Mouse (Mus musculus) embryonic facial prominence, embryonic 10.5 days (tissue): ENCODE measurements around the gene Smg9. TPM values are rescaled to one million over a fixed set of nuclear protein-coding genes. Genes with fewer than 3 reads are reported as not detected.

Source experiments
- DNase-seq: peaks from one replicate; pipeline ENCODE4 v3.0.0-alpha.2; 2017; ENCODE audit warnings: low spot score
- H3K27ac ChIP-seq: fragments of 300-500 bp; sonication (generic); replicated peaks from 2 replicates; pipeline ENCODE4 v1.5.1; 2016; ENCODE audit warnings: mild to moderate bottlenecking
- H3K27me3 ChIP-seq: fragments of 300-500 bp; sonication (generic); replicated peaks from 2 replicates; pipeline ENCODE4 v1.6.1; 2016; ENCODE audit warnings: low read depth, mild to moderate bottlenecking; ENCODE audit not compliant: poor library complexity, severe bottlenecking
- H3K36me3 ChIP-seq: fragments of 300-500 bp; sonication (generic); replicated peaks from 2 replicates; pipeline ENCODE4 v1.6.1; 2016; ENCODE audit warnings: mild to moderate bottlenecking, moderate library complexity
- H3K4me1 ChIP-seq: fragments of 300-500 bp; sonication (generic); 2 replicates; pipeline ENCODE4 v1.6.1; 2016
- H3K4me3 ChIP-seq: fragments of 300-500 bp; sonication (generic); 2 replicates; pipeline ENCODE4 v1.5.1; 2016; ENCODE audit warnings: mild to moderate bottlenecking, moderate library complexity
- H3K9me3 ChIP-seq: fragments of 300-500 bp; sonication (generic); 2 replicates; pipeline ENCODE4 v1.6.1; 2016; ENCODE audit warnings: mild to moderate bottlenecking
- WGBS: fragments of 180-500 bp; shearing (Covaris S2); methylation state at CpG from one replicate; pipeline ENCODE4 v1.1.7; 2016; 5-methylcytosine and 5-hydroxymethylcytosine counted together
- polyA plus RNA-seq: library from polyadenylated mRNA; unstranded; fragments of >200 nt; fragmentation: Nextera tagmentation; extraction: Ambion mirVana; gene quantifications from 2 replicates; pipeline ENCODE4 v1.2.1, GENCODE M21; 2016

Smg9 gene
- polyA plus RNA-seq, 1 experiment from 2014 or later: 25.8 TPM

DNA sequence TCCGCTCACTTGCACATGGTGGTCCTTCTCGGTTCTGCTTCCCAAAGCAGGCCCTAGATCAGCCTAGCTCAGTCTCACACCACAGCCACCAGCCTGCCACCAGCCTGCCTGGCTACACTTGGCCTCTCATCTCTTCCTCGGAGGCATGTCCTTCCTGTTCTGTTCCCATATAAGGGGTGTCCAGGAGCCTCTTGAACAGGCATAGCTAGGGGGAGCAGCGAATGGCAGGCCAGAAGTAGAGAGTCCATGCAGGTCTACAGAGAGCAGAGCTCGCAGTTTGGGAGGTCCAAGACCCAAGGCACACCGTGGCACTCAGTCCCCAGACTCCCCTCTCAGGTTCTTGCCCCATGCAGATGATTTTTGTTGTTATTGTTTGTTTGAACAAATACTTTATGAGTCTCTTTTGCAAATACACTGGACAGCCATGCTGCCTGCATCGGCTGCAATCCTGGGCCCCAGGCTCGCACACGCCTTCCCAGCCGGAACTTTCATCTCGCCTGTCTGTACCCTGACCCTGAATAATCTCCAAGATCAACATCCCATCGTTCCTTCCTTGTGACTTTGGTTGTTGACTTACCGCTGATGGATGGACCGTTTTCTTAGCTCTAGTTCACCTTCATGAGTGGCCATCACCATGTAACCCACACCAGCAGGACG is 23.8 kb downstream of the Smg9 start:
- Histone ChIP-seq H3K4me1 (peaks cover 14% of the 10 kb centered on the region), H3K36me3 (peaks cover 42% of the 10 kb centered on the region), H3K27ac (no peak overlapping the region), H3K4me3 (no peak overlapping the region), H3K9me3 (no peaks in the 10 kb centered on the region), H3K27me3 (no peaks in the 10 kb centered on the region)
- DNase-seq: no peak
- 91% methylated on average over 15 of the region's 15 CpGs for WGBS

DNA sequence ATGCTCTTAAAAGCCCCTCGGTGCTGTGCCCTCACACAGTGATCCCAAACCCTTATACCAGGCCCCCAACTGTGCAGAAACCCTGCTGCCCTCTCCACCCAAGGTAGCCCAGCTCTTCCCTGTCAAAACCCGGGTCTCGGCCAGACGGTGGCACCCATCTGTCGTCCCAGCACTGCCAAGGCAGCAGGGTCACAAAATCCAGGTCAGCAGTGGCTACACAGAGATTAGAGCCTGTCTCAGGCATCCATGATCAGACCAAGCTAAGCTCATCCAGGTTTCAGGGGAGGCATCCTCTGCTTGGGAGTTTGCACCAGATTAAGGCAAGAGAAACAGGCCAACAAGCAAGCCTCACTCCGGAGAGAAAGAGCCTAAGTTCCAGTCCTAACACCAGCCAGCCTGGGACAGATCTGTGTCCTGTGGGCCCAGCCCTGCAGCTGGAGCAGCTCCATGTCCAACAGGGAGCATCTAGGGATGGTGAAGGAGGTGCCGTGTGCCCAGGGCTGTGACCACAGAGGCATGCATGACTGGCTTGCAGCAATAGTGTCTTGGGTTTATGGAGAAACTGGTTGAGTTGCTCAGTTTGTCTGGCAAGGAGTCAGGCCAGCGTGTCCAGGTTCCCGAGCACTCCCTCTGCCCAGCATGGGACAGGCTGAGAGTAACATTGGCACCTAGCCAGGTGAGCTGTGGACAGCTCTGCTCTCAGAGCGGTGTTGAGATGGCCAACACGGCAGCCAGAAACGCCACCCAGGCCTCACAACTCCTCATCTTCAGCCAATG is 24.7 kb downstream of the Smg9 start:
- DNase-seq: no peak
- 89% methylated on average over 12 of the region's 12 CpGs for WGBS
- peaks cover 42% of the 10 kb centered on the region for H3K36me3 ChIP-seq
- no peaks in the 10 kb centered on the region for H3K9me3 ChIP-seq
- H3K27me3 ChIP-seq: no peaks in the 10 kb centered on the region
- H3K4me1 ChIP-seq: peaks cover 14% of the 10 kb centered on the region
- no peak overlapping the region for H3K27ac ChIP-seq
- no peak overlapping the region for H3K4me3 ChIP-seq

DNA sequence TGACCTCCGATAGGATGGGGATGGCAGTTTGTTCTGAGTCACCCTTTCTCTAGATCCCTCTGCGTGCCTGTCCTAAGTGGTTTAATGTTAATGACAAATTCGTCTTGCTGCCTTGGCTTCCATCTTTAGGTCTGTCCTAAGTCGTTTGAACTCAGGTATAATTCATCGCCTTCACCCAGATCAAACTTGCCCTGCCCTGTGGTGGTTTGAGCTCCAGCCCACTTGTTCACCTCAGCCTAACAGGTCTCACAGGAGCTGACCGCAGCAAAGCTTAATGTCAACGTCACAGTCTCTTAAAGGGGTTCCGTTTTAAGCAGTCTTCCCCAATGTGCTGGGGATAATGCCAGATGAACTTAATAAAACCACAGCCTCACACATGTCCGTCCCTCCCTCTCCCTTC is 26.5 kb downstream of the Smg9 start:
- no peaks in the 10 kb centered on the region for H3K9me3 ChIP-seq
- WGBS: 86% methylated on average over 9 of the region's 9 CpGs
- peaks cover 28% of the 10 kb centered on the region for H3K36me3 ChIP-seq
- H3K4me1 ChIP-seq: no peaks in the 10 kb centered on the region
- no peak overlapping the region for H3K4me3 ChIP-seq
- H3K27ac ChIP-seq: no peak overlapping the region
- H3K27me3 ChIP-seq: no peaks in the 10 kb centered on the region
- DNase-seq: no peak

DNA sequence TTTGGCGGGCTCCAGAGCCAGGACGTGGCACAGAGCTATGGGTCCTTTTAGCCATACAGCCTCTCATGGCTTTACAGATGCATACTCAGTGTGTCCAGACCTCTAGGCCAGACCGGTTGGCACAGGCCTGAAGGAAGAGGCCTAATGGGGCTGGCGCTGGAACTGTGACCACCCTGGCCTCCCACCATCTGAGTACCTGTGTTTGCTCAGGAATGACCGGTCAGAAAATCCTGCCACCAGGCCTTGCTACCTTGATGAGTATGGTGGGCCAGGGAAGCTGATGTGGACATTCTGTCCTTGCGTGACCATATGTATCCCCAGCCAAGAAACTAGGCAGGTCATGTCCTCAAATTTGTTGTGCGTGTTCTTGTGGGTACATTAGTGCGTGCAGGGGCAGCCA is 27.7 kb downstream of the Smg9 start:
- Histone ChIP-seq H3K4me3 (no peak overlapping the region), H3K27me3 (peaks cover 8% of the 10 kb centered on the region), H3K36me3 (peaks cover 18% of the 10 kb centered on the region), H3K9me3 (peaks cover 4% of the 10 kb centered on the region), H3K27ac (no peak overlapping the region), H3K4me1 (no peaks in the 10 kb centered on the region)
- DNase-seq: no peak
- WGBS: 93% methylated on average over 8 of the region's 8 CpGs

DNA sequence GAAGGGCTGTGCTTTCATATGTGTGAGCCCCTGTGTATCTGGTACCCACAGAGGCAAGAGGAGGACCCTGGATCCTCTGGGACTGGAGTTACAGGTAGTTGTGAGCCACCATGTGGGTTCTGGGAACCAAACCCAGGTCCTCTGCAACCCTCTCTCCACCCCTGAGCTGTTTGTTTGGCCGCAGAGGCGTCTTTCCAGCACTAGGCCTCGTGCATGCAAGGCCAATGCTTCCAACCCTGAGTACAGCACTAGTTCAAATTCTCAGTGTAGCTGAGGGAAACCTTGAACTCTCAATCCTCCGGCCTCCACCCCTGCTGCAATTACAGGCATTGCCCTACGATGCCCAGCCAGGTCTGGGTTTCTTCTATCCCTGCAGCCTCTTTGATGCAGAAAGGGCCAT is 29.3 kb downstream of the Smg9 start:
- no peaks in the 10 kb centered on the region for H3K4me1 ChIP-seq
- H3K36me3 ChIP-seq: peaks cover 3% of the 10 kb centered on the region
- DNase-seq: no peak
- peaks cover 24% of the 10 kb centered on the region for H3K27me3 ChIP-seq
- H3K9me3 ChIP-seq: peaks cover 17% of the 10 kb centered on the region
- no peak overlapping the region for H3K4me3 ChIP-seq
- 86% methylated on average over 5 of the region's 5 CpGs for WGBS
- H3K27ac ChIP-seq: no peak overlapping the region

DNA sequence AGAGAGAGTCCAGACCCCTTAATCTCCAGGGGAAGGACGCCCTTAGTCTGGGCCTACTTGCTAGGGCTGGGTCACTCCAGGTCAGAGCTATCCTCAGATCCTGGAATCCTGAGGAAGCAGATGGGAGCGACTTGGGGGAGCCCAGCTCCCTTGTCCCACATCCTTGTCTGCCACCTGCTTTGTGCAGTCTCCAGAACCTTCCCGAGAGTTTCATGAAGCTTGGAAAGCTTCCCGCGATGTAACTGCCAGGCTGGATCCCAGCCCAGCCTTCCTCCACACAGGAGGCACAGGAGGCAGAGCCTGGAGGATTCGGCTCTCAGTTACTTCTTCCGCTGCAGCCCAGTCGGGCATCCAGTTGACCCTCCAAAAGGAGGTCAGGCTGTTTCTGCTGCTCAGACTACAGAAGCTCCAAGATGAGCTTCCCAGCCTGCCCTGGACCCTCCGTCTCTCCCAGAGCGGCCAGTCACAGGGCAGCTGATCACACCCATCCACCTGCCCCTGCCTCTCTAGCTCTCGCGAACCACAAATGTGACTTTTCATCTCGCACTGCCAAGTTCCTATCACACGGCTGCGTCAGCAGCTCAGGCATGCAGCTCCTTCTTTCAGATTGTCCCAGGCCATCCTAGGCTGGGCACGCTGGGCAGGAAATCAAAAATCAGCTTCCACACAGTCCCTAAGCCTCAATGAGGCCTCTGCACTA is 30.1 kb downstream of the Smg9 start:
- H3K27me3 ChIP-seq: peaks cover 29% of the 10 kb centered on the region
- no peaks in the 10 kb centered on the region for H3K36me3 ChIP-seq
- H3K4me1 ChIP-seq: no peaks in the 10 kb centered on the region
- peaks cover 17% of the 10 kb centered on the region for H3K9me3 ChIP-seq
- no peak overlapping the region for H3K27ac ChIP-seq
- H3K4me3 ChIP-seq: no peak overlapping the region
- DNase-seq: no peak
- 78% methylated on average over 16 of the region's 16 CpGs for WGBS

DNA sequence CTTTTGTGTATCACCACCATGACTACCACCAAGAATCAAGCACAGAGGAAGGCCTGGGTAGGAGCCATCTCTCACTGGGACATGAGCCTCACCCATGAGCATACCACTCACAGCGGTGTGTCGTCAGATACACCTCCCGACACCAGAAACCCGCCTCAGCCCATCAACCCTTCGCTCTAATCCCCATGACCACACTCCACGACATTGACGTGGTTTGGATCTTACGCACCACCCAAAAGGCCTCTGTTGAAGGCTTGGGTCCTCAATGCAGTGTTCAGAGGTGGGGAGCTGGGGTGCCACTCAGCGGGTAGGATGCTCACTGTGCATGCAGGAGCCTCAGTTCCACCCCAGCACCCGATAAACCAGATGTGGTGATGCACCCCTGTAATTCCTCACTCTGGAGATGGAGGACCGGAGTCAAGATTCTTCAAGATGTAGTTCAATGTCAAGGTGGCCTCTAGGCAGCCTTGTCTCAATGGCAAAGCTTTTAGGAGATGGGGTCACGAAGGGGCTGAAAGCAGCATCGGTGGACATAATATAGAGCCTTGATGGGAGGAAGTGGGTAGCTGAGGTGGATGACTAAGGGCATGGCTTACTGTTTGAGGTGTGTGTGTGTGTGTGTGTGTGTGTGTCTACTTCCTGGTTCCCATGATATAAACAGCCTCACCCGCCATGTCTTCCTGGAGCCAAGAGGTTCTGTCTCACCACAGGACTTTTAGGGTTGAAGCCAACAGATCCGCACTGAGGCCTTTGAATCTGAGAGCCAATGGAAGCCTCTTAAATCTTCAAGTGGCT is 31.3 kb downstream of the Smg9 start:
- peaks cover 17% of the 10 kb centered on the region for H3K9me3 ChIP-seq
- H3K27ac ChIP-seq: no peak overlapping the region
- WGBS: 92% methylated on average over 15 of the region's 15 CpGs
- no peak for DNase-seq
- no peaks in the 10 kb centered on the region for H3K36me3 ChIP-seq
- no peak overlapping the region for H3K4me3 ChIP-seq
- peaks cover 29% of the 10 kb centered on the region for H3K27me3 ChIP-seq
- no peaks in the 10 kb centered on the region for H3K4me1 ChIP-seq

DNA sequence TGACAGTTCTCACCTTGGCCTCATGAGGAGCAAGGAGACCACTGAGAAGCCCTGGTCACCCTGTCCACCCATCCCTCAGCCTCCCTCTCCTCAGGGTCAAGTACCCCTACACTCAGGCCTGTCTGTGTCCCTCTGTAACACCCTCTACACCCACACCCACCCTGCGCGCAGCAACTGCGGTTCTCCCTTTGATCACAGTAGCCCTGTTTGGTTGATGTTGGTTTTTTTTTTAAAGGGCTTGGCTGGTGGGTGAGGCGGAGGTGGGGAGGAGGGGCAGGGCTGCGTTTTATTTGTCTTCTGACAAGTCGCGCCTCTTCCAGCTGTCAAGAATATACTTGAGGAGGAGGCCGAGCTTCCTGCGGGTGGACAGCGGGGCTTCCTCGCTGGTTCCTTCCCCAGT is 32.3 kb downstream of the Smg9 start:
- Histone ChIP-seq H3K27ac (no peak overlapping the region), H3K36me3 (no peaks in the 10 kb centered on the region), H3K4me1 (no peaks in the 10 kb centered on the region), H3K9me3 (peaks cover 17% of the 10 kb centered on the region), H3K4me3 (no peak overlapping the region), H3K27me3 (peaks cover 29% of the 10 kb centered on the region)
- 74% methylated on average over 11 of the region's 11 CpGs for WGBS
- no peak for DNase-seq

DNA sequence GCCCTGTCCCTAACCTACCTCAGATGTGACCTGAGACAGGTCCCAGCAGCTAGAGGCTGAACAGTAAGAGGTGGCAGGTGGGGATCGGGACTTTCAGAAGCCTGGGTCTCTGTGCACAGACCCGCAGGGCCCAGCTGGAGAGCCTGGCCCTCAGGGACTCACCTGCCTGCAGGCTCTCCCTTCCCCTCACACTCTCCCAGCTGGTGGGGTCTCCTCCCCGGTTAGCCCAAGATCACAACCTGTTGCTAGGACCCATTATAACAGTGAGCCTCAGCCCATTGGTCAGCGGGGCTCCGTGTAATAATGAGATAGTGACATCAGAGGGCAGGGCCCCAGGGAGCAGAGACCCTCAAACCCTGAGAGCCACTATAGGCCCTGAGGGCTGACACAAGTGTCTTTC is 35.9 kb downstream of the Smg9 start:
- H3K4me1 ChIP-seq: no peaks in the 10 kb centered on the region
- H3K9me3 ChIP-seq: peaks cover 17% of the 10 kb centered on the region
- 80% methylated on average over 5 of the region's 5 CpGs for WGBS
- no peak overlapping the region for H3K4me3 ChIP-seq
- H3K27ac ChIP-seq: no peak overlapping the region
- no peaks in the 10 kb centered on the region for H3K36me3 ChIP-seq
- peaks cover 29% of the 10 kb centered on the region for H3K27me3 ChIP-seq
- DNase-seq: no peak

DNA sequence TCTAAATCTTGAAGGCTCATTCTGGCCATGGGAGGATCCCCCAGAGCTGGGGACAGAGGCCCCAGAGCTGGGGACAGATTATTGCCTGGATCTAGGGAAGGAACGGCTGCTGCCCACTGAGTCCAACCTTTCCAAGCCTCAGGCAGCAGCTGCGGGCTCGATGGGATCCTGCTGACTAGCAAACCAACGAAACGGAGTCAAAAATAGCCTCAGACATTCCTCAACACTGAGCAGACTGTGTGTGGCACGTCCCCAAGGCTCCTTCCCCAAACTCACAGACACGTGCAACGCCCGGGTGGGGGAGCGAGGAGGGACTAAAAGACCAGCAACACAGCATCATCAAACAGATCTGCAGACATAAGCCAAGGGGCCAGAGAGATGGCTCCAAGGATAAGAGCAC is 38.6 kb downstream of the Smg9 start:
- Histone ChIP-seq H3K4me3 (no peak overlapping the region), H3K9me3 (peaks cover 4% of the 10 kb centered on the region), H3K36me3 (no peaks in the 10 kb centered on the region), H3K27ac (no peak overlapping the region), H3K27me3 (peaks cover 12% of the 10 kb centered on the region), H3K4me1 (no peaks in the 10 kb centered on the region)
- DNase-seq: no peak
- WGBS: 75% methylated on average over 10 of the region's 10 CpGs

DNA sequence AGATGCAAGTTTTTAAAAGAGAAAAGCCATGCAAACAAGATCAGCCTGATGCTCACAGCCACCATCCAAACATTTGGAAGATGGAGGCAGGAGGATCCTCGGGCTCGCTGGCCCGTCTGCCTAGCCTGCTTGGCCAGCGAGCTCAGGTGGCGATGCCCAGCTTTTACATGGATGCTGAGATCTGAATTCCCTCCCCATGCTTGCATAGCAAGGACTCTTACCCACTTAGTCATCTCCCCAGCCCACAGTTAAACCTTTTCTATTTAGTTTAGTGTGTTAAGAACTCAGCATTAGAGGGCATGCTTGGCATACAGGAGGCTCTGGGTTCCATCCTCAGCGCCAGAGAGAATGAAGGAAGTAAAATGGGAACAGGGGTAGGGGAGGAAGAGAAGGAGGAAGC is 39.8 kb downstream of the Smg9 start:
- WGBS: 82% methylated on average over 6 of the region's 6 CpGs
- no peaks in the 10 kb centered on the region for H3K4me1 ChIP-seq
- DNase-seq: no peak

DNA sequence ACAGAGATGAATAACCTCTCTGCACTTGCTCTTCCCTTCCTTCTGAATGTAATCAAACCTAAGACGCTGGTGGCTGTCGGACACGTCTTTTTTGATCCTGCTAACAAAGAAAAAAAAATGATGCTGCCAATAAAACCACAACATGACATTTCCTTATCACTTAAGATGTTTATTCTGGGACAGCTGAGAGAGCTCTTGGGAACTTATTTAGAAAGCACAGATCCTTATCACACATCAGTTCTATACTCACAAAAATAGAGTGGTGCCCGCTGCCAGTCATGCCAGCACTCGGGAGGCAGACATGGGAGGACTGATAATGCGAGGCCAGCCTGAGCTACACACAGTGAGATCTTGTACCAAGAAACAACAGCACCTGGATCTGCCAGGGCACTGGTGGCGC is 40.5 kb downstream of the Smg9 start:
- H3K36me3 ChIP-seq: no peaks in the 10 kb centered on the region
- 87% methylated on average over 7 of the region's 7 CpGs for WGBS

More for the DNA sequence above, 39.8 kb downstream of the Smg9 start:
- no peak overlapping the region for H3K27ac ChIP-seq
- H3K36me3 ChIP-seq: no peaks in the 10 kb centered on the region
- peaks cover under 1% of the 10 kb centered on the region; the same call in 1 of the 2 replicates for H3K27me3 ChIP-seq
- H3K4me3 ChIP-seq: no peak overlapping the region
- H3K9me3 ChIP-seq: no peaks in the 10 kb centered on the region

More for the DNA sequence above, 40.5 kb downstream of the Smg9 start:
- Histone ChIP-seq H3K4me3 (no peak overlapping the region), H3K9me3 (no peaks in the 10 kb centered on the region), H3K27me3 (no peaks in the 10 kb centered on the region), H3K27ac (no peak overlapping the region), H3K4me1 (no peaks in the 10 kb centered on the region)
- no peak for DNase-seq
